Mouse (Mus musculus): ENCODE data around the gene Tmc7. TPM values are rescaled to one million over a fixed set of nuclear protein-coding genes. Genes with fewer than 3 reads are reported as not detected.

The Tmc7 gene
- total RNA-seq, 4 experiments from 2014 or later, result 0.29 to 0.73 (median 0.33) TPM

DNA sequence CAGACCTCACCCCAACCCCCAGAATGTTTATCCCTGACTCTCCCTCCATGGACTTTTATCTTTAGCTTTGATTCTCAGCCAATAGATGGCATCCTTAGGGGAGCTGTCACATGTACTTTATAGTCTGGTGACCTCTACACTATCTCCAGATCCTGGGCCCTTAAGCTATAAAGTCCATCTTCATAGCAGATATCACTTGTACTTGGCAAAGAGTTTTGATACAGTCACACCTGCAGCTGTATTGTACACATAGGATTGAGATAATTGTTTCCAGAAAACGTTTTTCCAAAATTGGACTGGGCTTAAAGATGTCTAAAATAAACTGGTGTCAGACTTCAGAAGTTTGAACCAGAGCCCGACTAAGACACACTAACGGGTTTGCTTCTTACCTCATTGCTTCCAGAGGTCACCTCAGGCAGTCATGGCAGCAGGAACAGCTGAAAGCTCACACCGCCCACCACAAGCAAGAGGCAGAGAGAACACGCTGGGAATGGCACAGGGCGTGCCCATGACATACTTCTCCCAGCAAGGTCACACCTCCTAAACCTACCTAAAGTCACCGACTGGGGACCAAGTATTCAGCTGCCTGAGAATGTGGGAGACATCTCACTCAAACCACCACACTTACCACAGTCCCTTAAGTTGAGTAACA is 84.6 kb downstream of the Tmc7 start:
- no peak for DNase-seq

DNA sequence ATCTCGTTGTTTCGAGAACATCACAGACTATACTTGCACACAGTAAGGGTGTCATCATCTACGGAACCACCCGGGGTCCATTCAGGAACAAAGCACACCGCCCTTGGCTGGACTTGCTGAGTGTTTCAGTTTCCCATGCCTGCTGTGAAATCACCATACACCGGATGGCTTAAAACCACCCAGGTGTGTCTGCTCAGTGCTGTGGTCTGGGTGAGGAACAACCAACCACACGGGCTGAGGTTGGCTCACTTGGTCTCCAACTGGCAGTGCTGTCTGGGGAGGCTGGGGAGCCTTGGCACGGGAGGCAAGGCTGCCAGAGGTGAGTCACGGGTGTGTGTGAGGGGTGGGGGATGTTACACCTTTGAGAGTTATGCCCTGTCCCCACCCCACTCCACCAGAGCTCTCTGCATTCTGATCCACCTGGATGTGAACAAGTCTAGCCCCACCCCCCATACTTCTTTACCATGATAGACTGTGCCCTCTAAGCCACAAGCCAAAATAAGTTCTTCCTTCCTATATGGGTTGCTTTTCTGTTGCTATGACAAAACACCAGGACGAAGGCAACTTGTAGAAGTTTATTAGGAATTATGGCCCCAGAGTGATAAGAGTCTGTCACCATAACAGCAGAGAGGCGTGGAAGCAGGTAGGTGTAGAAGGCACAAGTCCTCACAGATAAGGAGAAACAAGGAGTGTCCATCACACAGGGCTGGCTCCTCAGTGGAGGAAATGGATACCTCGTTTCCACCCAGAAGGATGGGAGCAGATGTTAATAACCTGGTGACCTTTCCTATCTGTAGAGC is 85.4 kb downstream of the Tmc7 start:
- DNase-seq, result no peak

DNA sequence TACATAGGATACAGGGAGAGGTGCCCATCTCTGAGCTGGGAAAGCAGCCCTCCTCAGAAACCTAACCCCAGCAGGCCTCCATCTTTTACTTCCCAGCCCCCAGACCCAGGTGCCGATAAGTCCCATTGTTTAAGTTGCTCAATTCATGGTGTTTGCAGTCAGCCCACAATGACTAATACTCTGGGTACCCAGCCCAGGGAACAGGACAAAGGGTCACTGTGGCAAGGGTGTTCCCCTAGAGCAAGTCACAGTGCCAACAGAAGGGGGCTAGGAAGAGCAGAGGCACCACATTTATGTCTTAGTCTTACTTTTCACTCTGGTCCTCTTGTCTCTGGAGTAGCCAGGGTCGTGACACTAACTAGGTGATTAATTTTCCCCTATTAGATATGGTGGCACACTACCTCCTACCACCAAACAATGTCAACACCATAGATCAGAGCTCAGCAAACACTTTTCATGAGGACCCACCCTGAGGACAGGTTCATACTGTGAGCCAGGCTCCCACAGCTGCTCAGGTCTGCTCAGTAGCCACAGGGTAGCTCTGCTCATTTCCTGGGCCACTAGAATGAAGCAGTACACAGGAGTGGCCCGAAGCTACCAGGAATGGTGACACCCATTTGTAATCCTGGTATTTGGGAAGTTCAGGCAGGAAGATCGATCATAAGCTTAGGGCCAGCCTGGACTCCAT is 89.5 kb downstream of the Tmc7 start:
- DNase-seq, result no peak

DNA sequence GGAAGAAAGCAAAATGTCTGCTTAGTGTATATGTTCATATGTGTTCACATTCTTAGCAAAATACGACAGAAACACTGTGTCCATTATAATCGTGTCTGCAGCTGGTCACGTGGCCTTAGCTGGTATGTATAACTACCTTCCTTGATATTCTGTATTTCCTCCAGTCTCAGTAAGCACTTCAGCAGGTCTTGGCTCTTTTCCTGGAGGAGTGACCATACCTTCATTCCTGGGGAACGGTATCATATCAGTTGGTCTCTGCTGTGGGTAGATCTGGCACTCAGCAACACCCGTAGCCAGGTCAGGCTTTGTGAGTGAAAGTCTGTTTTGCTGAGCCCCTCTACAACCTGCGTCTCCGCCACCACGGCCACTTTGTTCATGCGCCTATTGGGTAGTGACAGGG is 90.6 kb downstream of the Tmc7 start:
- DNase-seq, result no peak

DNA sequence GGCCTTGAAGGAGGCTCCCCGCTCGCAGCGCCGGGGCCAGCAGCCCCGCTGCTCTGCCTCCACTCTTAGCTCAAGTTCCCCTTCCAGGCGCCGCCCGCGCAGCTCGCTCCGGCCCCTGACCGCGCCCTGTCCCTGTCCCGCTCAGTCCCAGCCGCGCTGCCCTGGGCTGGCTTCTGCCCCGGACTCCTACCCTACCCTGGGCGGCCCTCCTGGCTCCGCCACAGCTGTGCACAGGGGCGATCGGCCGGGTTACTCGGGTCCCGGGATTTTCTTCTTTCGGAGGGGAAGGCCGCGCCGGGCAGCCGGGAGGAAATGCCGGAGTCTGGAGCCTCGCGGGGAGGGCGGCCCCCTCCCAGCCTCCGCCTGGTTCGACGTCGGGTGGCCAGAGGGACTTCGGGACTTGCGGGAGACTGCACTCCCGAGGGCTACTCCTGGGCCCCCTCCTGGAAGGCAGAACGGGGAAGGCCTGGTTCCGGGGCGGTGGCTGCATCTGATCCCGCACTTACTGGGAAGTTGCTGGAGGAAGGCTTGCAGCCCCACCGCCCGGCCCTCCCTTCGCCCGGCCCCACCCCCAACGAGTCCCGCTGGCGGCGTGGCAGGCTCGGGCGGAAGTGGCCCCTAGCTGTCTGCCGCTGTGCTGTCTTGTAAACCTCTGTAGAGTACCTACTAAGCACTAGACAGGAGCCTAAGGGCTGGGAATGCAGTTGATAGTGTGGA is 92.9 kb downstream of the Tmc7 start, which contains the start of gene Itpripl2:
Itpripl2 (minus strand) TSS at position 545 of the 717 bp plus-strand sequence.
- DNase-seq, result peak; percentile 69

DNA sequence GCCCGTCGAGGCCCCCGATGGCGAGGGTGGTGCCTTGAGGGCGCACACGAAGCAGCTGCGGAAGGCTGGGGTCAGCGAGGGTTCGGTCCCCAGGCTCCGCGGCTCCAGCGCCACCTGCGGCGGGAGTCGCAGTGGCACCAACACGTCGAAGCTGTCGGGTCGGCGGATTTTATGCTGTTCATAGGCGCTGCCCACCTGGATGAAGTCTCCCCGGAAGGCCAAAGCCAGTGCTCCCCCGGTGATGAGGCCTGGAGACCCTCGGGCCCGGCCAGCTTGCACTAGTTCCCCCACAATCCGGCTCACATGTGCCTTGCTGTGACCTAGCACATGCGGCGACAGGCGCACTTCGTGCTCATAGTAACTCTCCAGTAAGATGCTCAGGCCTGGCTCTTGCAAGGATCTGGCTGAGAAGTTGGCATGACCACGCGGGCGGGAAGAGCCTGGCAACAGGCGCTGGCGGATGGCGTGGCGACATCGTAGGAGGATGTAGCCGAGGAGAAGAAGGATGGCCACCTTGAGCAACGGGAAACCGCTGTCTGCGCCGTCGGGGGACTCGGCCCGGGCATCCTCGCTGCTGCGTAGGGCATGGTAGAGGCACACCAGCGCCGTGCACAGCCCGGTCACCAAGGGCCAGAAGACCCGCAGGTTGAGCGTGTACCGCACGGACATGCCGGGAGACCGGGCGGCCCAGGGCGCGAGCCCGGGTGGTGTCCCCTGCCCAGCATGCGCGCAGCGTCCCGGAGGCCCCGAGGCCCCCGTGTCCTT is 93.7 kb downstream of the Tmc7 start:
- DNase-seq, result peak; percentile 8

DNA sequence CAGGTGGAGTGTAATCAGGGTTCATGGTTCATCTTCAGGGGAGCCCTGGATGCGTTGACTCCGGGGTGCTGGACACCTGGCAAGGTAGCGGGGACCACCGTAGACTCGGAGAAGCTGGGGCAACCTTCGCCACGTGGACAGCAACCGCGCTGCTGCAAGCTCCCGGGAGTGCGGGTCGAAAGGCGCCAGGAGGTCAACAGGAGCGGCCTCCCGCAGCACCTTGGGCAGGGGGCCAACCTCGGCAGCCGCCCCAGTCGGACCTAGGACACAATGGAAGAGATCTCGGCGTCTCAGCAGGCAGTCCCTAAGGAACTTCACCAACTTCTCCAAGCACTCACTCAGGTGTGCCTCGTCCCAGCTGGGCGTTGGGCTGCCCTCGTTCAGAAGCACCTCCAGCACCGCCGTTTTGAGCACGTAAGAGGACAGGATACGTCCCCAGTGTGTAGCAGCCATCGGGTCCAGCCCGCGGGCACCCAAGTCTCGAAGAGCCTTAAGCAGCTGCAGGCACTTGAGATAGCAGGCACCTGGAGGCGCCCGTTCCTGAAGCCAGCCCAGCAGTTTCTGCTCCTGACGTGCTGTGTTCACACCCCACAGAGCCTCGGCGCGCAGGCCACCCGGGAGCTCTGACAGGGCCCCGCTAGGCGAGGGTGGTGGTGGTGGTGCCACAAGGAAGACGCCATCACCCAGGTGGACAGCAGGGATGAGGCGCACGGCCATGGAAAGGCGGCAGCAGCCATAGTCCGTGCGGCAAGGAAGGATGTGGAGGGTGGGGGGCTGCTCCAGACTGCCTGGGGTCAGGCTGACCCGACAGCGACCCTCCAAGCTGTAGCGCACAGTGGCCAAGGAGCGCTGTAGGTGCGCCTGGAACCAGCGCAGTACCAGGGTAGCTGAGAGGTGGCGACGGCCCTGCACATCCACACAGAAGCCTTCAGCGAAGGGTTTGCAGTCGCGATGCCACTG is 94.5 kb downstream of the Tmc7 start:
- no peak for DNase-seq

DNA sequence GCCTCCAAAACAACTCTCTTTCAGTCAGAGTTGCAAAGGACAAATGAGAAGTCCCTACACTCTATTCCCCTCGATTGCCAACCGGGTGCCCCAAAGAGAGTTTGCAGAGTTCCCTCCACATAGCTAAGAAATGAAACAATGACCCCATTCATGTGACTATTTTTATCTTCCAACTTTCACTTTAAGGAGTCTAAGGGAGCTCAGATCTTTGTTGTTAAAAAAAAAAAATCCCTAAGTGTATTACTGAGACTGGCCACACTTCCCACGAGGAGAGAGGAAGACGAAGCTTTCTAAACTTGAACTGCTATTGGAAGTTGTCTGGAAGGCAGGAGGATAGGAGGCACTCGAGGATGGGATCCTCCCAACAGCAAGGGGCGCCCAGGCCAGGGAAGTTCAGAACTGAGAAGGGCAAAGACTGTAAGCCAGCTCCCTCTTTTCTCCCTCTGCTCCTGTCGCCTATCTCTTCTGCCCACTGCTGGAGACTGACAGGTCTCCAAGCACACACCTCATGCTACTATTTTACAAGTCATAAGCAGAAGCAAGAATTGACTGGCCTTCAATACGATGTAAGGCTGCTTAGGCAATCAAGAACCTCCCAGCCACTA is 96.4 kb downstream of the Tmc7 start:
- no peak for DNase-seq

DNA sequence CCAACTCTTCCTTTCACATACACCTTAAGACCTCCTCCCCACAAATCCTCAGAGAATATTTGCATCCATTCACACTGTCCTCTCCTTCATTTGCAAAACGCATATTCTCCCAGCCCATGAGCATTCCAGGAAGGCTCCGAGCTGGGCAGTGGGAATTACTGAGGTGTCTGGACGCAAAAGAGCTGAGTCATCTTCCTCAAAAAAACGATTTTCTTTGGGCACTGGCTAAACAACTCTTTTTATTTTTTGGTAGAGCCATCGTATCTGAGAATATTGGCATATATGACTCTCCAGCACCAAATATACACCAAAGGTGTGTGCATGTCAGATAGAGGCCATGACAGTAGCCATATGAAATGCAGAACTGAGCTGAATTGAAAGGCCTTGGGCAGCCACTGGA is 97.6 kb downstream of the Tmc7 start:
- no peak for DNase-seq

Other genes starting within 250 kb of the Tmc7 start
- gene Syt17, start 136.5 kb downstream of the Tmc7 start, total RNA-seq (2022), result 10 to 100 TPM in 2 of 4 experiments, 1 to 10 TPM in 2; 5.7 to 12.3 (median 8.6) TPM
- gene Itpripl2, start 92.8 kb downstream of the Tmc7 start, total RNA-seq (2022), result 10 to 100 TPM; 13.9 to 20.3 (median 17.1) TPM
- gene Coq7, start 51.4 kb downstream of the Tmc7 start, total RNA-seq (2022), result 10 to 100 TPM; 32.3 to 45.2 (median 36.3) TPM
- gene Tmc5, start 12.6 kb upstream of the Tmc7 start, total RNA-seq (2022), result under 1 TPM in 1 of 4 experiments, not detected in 3; 0.13 TPM
- gene Gde1, start 121.0 kb upstream of the Tmc7 start, total RNA-seq (2022), result 100 to 1,000 TPM in 3 of 4 experiments, 10 to 100 TPM in 1; 91.0 to 121 (median 113) TPM
- 10 to 100 TPM in 2 of 4 experiments, 1 to 10 TPM in 2; 6.3 to 11.2 (median 8.3) TPM for gene Ccp110, start 127.8 kb upstream of the Tmc7 start, total RNA-seq (2022)
- gene Vps35l, start 155.5 kb upstream of the Tmc7 start, total RNA-seq (2022), result 10 to 100 TPM; 64.7 to 73.0 (median 70.2) TPM

All from adrenal gland, adult 8-10 months (tissue).